Mouse (Mus musculus) midbrain, embryonic 14.5 days (tissue): ENCODE measurements around the gene Spag9. TPM values are rescaled to one million over a fixed set of nuclear protein-coding genes. Genes with fewer than 3 reads are reported as not detected.

Experiments
- ATAC-seq: fragments of 200-750 bp; cut with Nextera tagmentation; 2 replicates; pipeline ENCODE4 v1.8.0; 2017; ENCODE audit warnings: moderate number of reproducible peaks, moderate library complexity; ENCODE audit not compliant: low FRiP score, low TSS enrichment
- DNase-seq: peaks from one replicate; pipeline ENCODE4 v3.0.0-alpha.2; 2015
- H3K27ac ChIP-seq: fragments of 300-500 bp; sonication (generic); replicated peaks from 2 replicates; pipeline ENCODE4 v1.5.1; 2014; ENCODE audit warnings: mild to moderate bottlenecking, low read depth, low read length, moderate library complexity
- H3K27me3 ChIP-seq: fragments of 300-500 bp; sonication (generic); 2 replicates; pipeline ENCODE4 v1.6.1; 2014; ENCODE audit warnings: low read length, control low read depth, mixed read lengths; ENCODE audit not compliant: control insufficient read depth, insufficient read depth
- H3K36me3 ChIP-seq: fragments of 300-500 bp; sonication (generic); 2 replicates; pipeline ENCODE4 v1.6.1; 2014; ENCODE audit warnings: low read length, control low read depth; ENCODE audit not compliant: control insufficient read depth, insufficient read depth
- H3K4me1 ChIP-seq: fragments of 300-500 bp; sonication (generic); 2 replicates; pipeline ENCODE4 v1.6.1; 2014; ENCODE audit warnings: mild to moderate bottlenecking, antibody characterized with exemption, low read length, control low read depth; ENCODE audit not compliant: control insufficient read depth, insufficient read depth
- H3K4me2 ChIP-seq: fragments of 300-500 bp; sonication (generic); 2 replicates; pipeline ENCODE4 v1.6.1; 2014; ENCODE audit warnings: mild to moderate bottlenecking, low read length, moderate library complexity
- H3K4me3 ChIP-seq: fragments of 300-500 bp; sonication (generic); replicated peaks from 2 replicates; pipeline ENCODE4 v1.5.1; 2014; ENCODE audit warnings: low read depth, low read length
- H3K9ac ChIP-seq: fragments of 300-500 bp; sonication (generic); replicated peaks from 2 replicates; pipeline ENCODE4 v1.6.1; 2014; ENCODE audit warnings: mild to moderate bottlenecking, low read length, moderate library complexity
- H3K9me3 ChIP-seq: fragments of 300-500 bp; sonication (generic); 2 replicates; pipeline ENCODE4 v1.6.1; 2016; ENCODE audit warnings: low read length, control low read depth, mixed read lengths; ENCODE audit not compliant: control insufficient read depth
- whole genome bisulfite sequencing: fragments of 180-500 bp; shearing (Covaris S2); extraction: QIAGEN DNeasy Blood & Tissue Kit; methylation state at CpG from one replicate; pipeline ENCODE4 v1.1.7; 2014; 5-methylcytosine and 5-hydroxymethylcytosine counted together
- polyA plus RNA-seq: library from polyadenylated mRNA; unstranded; fragments of >200 nt; fragmentation: Nextera tagmentation; extraction: Ambion mirVana; gene quantifications from 2 replicates; pipeline ENCODE4 v1.2.1, GENCODE M21; 2014

The Spag9 gene
- polyA plus RNA-seq, 1 experiment from 2014 or later: 140 TPM

DNA sequence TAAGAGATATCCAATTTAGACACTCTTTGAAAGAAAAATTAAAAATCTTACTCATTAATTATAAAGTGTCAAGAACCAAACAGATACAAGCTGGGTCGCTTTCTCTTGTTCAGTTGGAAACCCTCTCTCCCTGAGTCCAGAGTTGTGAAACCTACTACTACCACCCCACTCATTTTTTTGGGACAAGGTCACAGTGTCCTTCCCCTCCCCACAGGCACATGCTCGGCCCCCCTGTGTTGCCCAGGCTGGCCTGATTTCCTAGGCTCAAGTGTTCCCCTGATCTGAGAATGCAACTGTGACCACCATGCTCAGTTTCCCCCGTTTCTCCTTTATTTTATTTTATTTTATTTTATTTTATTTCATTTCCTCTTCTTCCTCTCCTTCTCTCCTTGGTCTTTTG, 158.3 kb downstream of the Spag9 start:
- WGBS: 90% methylated on average over 3 of the region's 3 CpGs

DNA sequence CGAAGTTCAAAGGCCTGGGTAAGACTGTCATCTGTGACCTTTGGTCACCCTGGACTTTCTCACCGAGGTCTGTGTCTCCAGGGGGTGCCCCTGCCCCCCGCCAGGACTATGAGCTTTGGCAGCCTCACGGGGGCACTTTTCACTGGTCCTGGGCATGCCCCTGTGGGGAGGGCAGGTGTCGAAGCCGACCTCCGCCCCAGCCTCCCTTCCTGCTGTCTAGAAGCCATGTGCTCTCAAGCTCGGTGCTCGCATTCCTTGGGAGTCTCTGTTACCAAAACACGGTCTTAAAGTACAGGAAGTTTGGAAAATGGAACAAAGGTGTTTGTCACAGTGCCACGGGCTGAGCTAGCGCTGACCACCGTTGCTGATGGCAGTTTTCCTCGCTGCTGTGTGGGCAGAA, 162.6 kb downstream of the Spag9 start:
- H3K4me2 ChIP-seq: no peak overlapping the region
- H3K4me1 ChIP-seq: peaks cover 35% of the 10 kb centered on the region
- no peak overlapping the region for H3K4me3 ChIP-seq
- WGBS: 50% methylated on average over 14 of the region's 14 CpGs
- no peaks in the 10 kb centered on the region for H3K27me3 ChIP-seq
- no peaks in the 10 kb centered on the region for H3K9me3 ChIP-seq
- DNase-seq (no peak), ATAC-seq (no peak)
- peak overlapping the region; percentile 100 for H3K27ac ChIP-seq
- H3K9ac ChIP-seq: no peak overlapping the region
- H3K36me3 ChIP-seq: no peaks in the 10 kb centered on the region

More for the DNA sequence above, 158.3 kb downstream of the Spag9 start:
- Histone ChIP-seq H3K9me3 (no peaks in the 10 kb centered on the region), H3K27me3 (no peaks in the 10 kb centered on the region), H3K4me3 (no peak overlapping the region), H3K27ac (no peak overlapping the region), H3K4me1 (peaks cover 28% of the 10 kb centered on the region), H3K9ac (no peak overlapping the region), H3K4me2 (no peak overlapping the region), H3K36me3 (no peaks in the 10 kb centered on the region)
- DNase-seq (no peak), ATAC-seq (no peak)

DNA sequence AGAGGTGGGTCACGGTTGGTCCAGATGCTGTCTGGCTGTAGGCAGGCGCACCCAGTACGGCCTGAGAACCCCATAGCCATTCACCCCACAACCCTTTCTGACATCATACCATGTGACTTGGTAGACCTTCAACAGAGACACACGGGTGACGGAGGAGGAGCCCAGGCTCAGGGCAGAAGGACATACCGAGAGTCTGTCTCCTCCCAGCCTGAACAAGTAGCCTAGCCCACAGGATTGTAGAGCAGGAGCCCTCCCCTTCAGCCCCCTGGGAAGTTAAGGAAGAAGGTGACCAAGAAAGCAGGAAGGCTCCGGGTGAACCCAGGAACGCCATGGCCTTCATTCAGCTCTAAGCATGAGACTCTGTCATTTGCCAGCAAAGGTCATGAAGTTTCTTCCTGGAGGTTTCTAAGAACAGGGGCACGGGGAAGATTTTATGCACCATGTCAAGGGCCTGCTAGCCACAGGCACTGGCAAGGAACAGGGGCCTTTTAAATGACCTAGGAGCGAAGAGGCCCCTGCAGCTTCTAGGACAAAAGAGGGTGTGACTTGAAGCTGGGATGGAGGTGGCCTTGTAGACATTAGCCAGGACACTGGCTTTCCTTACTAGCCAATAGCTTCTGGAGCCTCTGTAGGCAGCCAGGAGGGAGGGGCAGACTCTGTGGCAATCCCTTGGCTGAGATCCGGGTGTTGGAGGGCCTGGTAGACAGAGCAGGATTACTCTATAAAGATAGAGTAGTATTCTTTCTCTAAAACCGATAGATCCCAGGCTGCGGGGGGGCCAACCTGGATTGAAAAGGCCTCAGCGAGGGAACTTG, 163.4 kb downstream of the Spag9 start:
- Histone ChIP-seq H3K36me3 (no peaks in the 10 kb centered on the region), H3K4me3 (no peak overlapping the region), H3K4me2 (peak overlapping the region; percentile 52), H3K27ac (peak overlapping the region; percentile 100), H3K9ac (peak overlapping the region; percentile 45), H3K9me3 (no peaks in the 10 kb centered on the region), H3K27me3 (no peaks in the 10 kb centered on the region), H3K4me1 (peaks cover 35% of the 10 kb centered on the region)
- no peak for ATAC-seq
- peak; percentile 62 for DNase-seq
- 33% methylated on average over 14 of the region's 14 CpGs for WGBS

DNA sequence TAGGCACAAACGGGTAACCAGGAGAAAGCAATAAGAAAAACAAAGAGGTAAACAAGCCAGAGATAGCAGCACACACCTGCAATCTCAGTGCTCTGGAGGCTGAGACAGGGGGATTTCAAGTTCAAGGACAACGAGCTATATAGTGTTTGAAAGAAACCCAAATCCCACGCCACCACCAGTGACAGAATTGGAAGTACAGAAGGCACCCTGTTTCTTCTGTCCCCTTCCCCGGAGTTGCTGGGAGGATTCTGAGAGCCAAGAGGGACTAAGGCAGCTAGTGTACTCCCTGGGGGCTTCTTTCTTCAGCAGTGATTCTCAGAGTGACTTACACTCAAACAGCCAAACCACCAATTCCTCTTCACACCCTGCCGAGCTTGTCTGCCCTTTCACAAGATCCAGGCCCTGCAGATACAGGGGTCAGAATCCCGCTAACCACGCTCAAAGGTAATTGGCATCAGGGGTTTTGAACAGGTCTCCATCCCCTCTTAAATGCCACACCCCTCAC, 164.1 kb downstream of the Spag9 start:
- Histone ChIP-seq H3K4me2 (peak overlapping the region; percentile 52), H3K36me3 (no peaks in the 10 kb centered on the region), H3K27ac (peak overlapping the region; percentile 100), H3K9me3 (no peaks in the 10 kb centered on the region), H3K4me3 (peak overlapping the region; percentile 13), H3K4me1 (peaks cover 35% of the 10 kb centered on the region), H3K9ac (peak overlapping the region; percentile 45), H3K27me3 (no peaks in the 10 kb centered on the region)
- DNase-seq (no peak), ATAC-seq (no peak)
- WGBS: 8% methylated on average over 7 of the region's 7 CpGs

DNA sequence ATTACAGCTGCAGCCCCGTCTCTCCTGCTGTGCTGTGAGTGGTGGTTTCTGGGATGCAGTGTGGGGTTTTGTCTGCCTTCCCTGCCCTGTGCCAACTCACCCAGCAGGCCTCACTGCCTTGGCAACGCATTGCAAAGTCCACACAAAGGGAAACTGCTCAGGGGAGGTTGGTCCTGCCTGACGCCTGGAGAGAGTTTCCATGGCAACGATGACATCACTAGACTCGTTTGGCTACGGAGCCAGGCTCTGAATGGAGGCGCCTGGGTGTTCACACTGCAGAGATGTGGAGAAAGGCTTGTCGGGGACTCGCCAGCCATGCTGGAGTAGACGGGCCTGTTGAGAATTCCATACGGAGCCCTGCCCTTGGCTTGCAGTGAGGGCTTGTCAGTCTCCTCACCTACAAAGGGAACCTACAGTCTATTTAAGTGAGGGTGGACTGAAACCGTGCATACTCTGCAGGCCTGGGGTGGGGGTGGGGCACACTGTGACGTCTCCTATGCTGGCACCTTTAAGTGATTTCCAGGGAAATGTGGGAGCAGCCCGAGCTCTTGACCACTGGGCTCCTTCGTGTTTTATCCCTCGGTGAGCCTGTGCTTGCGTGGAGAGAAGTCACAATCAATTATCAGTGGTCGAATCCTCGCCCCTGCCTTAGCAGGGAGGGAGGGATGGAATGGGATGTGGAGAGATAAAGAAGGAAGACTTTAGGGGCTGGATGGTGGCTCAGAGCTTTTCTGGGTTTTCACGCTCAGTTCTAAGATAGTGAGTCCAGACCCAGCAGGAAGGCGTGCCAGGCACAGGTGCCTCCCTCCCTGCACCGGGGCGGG, 164.8 kb downstream of the Spag9 start:
- 2% methylated on average over 23 of the region's 23 CpGs for WGBS
- no peaks in the 10 kb centered on the region for H3K27me3 ChIP-seq
- H3K27ac ChIP-seq: peak overlapping the region; percentile 100
- peak overlapping the region; percentile 52 for H3K4me2 ChIP-seq
- H3K4me3 ChIP-seq: peak overlapping the region; percentile 13
- peaks cover 35% of the 10 kb centered on the region for H3K4me1 ChIP-seq
- peak overlapping the region; percentile 57 for H3K9ac ChIP-seq
- no peaks in the 10 kb centered on the region for H3K9me3 ChIP-seq
- H3K36me3 ChIP-seq: no peaks in the 10 kb centered on the region
- ATAC-seq (peak; percentile 94), DNase-seq (peak; percentile 99)

DNA sequence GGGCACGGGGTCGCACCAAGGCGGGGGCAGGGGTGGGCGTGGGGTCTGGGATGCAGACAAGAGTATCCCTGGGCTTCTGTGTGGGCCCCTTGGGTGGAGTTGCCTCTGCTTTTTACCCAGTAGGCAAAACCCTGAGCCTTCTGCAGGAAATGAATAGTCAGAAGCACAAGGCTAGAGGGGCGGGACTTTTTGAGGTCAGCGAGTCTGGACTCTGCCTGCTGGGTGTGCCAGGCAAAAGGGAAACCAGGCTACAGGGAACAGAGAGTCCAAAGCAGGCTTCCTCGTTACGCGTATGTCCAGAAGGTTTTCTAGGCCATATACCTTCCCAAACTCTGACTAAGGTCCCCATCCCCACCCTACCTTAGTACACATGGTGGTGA, 165.4 kb downstream of the Spag9 start:
- no peak overlapping the region for H3K4me3 ChIP-seq
- H3K4me1 ChIP-seq: peaks cover 35% of the 10 kb centered on the region
- H3K9me3 ChIP-seq: no peaks in the 10 kb centered on the region
- no peaks in the 10 kb centered on the region for H3K36me3 ChIP-seq
- ATAC-seq (peak; percentile 10; the same call in 1 of the 2 replicates), DNase-seq (peak; percentile 67)
- H3K4me2 ChIP-seq: peak overlapping the region; percentile 52
- H3K27ac ChIP-seq: peak overlapping the region; percentile 100
- WGBS: 23% methylated on average over 9 of the region's 9 CpGs
- H3K9ac ChIP-seq: peak overlapping the region; percentile 57
- no peaks in the 10 kb centered on the region for H3K27me3 ChIP-seq

DNA sequence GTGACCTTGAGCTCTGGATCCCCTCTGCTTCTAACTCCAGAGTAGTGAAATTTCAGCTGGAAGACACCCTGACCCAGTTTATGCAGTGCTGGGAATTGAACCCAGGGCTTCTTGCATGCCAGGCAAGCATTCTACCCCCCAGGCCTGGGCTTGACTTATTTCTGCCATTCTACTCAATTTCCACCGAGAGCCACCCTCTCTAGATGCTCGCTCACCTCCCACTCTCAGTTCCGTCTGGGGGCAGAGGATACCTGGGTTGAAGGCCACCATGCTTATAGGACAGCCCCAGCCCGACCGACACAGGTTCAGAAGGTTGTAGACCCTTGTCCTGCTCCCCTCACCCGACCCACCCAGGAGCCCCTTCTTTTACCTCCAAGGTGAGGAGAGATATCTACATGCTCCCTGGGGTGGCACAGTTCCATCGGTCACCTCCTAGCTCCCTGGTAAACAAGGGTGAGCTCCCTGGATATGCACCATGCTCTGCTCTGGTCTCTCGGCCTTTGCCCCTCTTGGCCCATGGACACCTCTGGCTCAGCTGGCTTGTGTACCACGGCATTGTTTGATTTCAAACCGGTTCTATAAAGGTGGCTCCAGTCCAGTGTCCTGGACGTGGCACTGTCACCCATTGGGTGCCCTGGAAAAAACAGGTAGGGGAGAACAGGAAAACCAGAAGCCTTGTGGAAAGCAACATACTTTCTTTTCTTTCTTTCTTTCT, 166.1 kb downstream of the Spag9 start:
- no peaks in the 10 kb centered on the region for H3K27me3 ChIP-seq
- ATAC-seq: no peak
- peak overlapping the region; percentile 100 for H3K27ac ChIP-seq
- H3K4me1 ChIP-seq: peaks cover 35% of the 10 kb centered on the region
- H3K4me2 ChIP-seq: no peak overlapping the region
- no peaks in the 10 kb centered on the region for H3K9me3 ChIP-seq
- DNase-seq: no peak
- WGBS: 89% methylated on average over 11 of the region's 11 CpGs
- H3K36me3 ChIP-seq: no peaks in the 10 kb centered on the region
- no peak overlapping the region for H3K9ac ChIP-seq
- no peak overlapping the region for H3K4me3 ChIP-seq

DNA sequence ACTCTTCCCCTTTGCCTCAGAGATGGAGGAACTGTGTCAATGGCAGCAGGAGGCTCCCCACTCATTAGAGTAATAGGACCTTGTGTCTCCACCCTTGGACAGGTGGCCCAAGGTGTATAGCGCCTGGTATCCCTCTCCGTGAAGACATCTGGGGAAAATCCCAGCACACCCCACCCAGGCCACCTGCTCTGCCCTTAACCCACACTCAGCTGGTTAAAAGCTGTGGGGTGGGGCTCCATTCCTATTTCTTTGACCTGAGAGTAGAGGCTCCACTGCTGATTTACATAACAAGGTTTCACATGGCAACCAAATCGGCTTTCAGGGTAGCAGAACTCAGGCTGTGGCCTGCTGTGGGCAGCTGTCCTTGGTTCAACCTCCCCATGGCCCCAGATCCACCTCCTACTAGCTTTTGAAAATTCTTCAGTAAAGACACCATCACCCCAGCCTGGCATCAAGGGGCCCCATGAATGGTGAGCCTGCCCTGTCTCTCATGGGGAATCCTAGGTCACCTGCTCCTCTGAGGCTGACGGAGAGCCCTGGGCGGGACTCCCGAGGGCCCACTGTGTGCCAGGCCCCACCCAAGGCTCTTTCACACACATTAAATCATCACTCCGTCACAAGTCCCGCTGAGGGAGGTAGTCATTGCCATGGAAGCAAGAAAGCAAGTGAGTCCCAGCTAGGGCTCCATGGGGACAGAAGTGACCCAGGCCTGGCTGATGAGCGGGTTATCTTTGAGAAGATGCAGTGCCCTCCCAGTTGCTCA, 167.3 kb downstream of the Spag9 start:
- H3K4me3 ChIP-seq: no peak overlapping the region
- H3K27ac ChIP-seq: no peak overlapping the region
- 59% methylated on average over 9 of the region's 9 CpGs for WGBS
- DNase-seq (no peak), ATAC-seq (no peak)
- H3K27me3 ChIP-seq: no peaks in the 10 kb centered on the region
- no peak overlapping the region for H3K4me2 ChIP-seq
- peaks cover 35% of the 10 kb centered on the region for H3K4me1 ChIP-seq
- H3K9ac ChIP-seq: no peak overlapping the region
- H3K9me3 ChIP-seq: no peaks in the 10 kb centered on the region
- no peaks in the 10 kb centered on the region for H3K36me3 ChIP-seq
